Mouse (Mus musculus): ENCODE data around the gene Echdc3.

DNA sequence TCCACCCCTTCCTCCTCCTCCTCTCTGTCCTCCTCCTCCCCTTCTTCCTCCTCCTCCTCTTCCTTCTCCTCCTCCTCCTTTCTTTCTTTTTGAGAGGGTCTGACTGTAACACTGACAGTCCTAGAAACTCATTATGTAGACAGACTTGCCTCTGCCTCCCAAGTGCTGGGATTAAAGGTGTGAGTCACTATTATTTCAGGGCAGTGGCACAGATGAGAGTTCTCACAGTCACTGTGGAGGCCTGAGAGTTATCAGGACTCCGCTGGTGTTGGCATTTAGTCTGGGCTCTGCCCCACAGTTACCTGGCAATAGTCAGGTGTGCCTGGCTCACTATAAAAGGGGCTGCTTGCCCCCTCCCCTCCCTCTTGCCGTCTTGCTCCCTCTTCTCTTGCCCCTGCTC lies 25.8 kb upstream of the Echdc3 start:
- TF ChIP-seq CTCF (IDR thresholded peaks at IDR 0.05; ENCODE audit: low read depth): no peak
- TF ChIP-seq EP300 (optimal IDR thresholded peaks at IDR 0.05): no peak

Measured in stomach, postnatal 0 days (tissue).